Mouse (Mus musculus): Measurements from ENCODE around the gene St8sia2.

DNA sequence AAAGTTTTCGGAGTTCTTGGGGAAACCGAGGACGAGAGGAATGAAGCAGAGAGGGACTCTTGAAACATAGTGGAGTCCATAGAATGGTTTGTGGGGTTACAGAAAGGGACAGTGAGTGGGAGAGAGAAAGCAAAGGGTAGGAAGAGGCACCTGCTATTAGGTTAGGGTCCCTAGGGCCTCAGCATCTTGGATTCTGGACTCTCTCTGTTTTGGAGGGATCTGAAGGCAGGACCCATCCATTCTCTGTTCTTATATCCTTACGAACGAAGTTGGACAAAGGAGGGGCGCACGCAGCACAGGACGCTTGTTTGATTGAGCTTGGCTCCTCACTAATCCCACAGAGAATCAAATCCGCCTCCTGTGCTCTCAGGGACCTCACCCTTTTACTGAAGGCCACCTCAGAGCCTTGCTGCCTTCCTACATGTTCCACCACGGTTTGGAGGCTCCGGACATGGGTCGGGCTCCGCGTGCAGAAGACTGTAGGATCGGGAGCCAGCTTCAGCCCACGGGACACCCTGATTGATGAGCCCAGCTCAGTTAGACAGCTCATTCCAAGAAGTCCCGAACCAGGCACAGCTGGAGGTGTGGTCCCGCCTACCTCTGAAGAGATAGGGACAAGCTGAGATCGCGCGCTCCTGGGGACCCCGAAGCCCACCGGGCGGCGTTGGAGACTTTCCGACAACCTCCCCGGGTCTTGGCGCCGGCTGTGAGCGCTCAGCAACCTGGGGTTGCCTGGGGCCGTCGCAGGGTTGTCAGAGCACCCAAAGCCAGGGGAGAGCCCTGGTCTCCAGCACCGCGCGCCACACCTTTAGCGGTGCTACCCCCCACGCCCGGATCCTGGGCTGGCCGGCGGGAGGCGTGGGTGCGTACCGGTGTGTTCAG, 1.3 kb downstream of the St8sia2 start:
- no peak for TF ChIP-seq CEBPB (IDR thresholded peaks at IDR 0.05; ENCODE audit: insufficient read depth, poor library complexity, severe bottlenecking)
- TF ChIP-seq POLR2A (IDR thresholded peaks at IDR 0.05; ENCODE audit: insufficient read length, low read depth): no peak
- TF ChIP-seq MYOD1 (IDR thresholded peaks at IDR 0.05; ENCODE audit: control insufficient read depth in 1 of 3, insufficient read length in 2 of 3, low read depth in 2 of 3): no peak
- no peak for TF ChIP-seq MAX (IDR thresholded peaks at IDR 0.05; ENCODE audit: low read depth)
- no peak for TF ChIP-seq USF1 (IDR thresholded peaks at IDR 0.05; ENCODE audit: low read depth)
- TF ChIP-seq TCF12 (IDR thresholded peaks at IDR 0.05; ENCODE audit: insufficient read depth, poor library complexity, severe bottlenecking): no peak
- no peak for TF ChIP-seq MYOG (IDR thresholded peaks at IDR 0.05; ENCODE audit: control insufficient read depth in 1 of 3, insufficient read depth in 1 of 3, insufficient read length in 2 of 3, low read depth in 2 of 3)
- TF ChIP-seq SRF (IDR thresholded peaks at IDR 0.05; ENCODE audit: control insufficient read depth, insufficient read length, low read depth): no peak
- TF ChIP-seq REST (IDR thresholded peaks at IDR 0.05; ENCODE audit: insufficient read depth, insufficient read length): no peak
